Mouse (Mus musculus) adrenal gland, postnatal 14 days (tissue): ENCODE results near the gene Rbfox1. TPM values are rescaled to one million over a fixed set of nuclear protein-coding genes. Genes with fewer than 3 reads are reported as not detected.

Source experiments
- DNase-seq: peaks from one replicate; pipeline ENCODE4 v3.0.0; 2021; ENCODE audit warnings: mixed read lengths
- long read RNA-seq, 2 experiments: library from polyadenylated mRNA; stranded (forward); transcript quantifications; one replicate each; pipeline ENCODE4 v2.0.0; 2021
- total RNA-seq: library from RNA; stranded (reverse); gene quantifications from 2 replicates; pipeline ENCODE4 v1.2.3, GENCODE M21; 2021

The Rbfox1 gene
- total RNA-seq: 2.3 and 4.3 TPM in 2 replicates
- long read RNA-seq, experiment 1, partial matches to known transcripts: 0 of 1 reads
- long read RNA-seq, experiment 1, other reads (novel, unspliced or antisense): 1 of 1 reads
- long read RNA-seq, experiment 2, partial matches to known transcripts: 0 of 1 reads
- long read RNA-seq, experiment 2, other reads (novel, unspliced or antisense): 1 of 1 reads

DNA sequence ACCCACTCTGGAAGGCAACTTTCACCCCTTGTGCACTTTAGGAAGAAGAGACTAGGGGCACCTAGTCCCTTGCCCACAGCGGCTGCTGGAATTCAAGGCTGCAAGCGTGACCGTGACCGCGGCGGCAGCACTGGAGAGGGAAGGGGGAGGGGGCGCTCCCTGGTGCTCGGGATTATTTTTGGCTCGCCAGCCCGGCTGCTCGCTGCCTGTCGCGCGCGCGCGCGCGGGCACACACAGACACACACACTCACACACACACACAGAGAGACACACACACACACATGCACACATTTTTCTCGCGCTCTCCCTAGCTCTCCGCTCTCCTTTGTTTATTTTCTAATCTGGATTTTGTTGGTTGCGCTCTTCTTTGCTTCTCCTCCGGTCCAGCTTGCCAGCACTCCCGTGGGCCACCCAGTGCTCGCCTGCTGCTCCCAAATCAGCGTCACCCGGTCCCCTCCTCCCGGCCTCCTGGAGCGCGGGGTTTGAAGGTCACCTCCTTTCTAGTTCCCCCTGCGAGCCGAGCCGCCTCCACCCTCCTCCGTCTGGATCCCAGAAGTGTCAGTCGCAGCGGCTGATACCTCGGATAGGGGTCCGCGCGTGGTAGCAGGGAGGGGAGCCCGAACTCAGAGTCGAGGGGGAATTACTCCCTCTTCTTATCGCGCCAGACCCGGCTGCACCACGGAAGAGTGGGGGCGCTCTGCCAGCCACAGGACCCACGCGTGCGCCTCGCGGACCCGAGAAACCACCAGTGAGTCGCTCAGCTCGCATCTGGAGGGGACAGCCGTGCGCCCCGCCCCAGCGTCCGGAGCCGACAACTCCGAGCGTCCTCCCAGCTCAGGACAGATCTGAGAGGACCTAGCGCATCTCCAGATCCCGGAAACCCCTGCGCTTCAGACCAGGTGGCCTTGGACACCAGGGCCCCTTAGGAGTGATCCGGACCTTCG is at the start of gene Rbfox1:
Gene Rbfox1 (plus strand): TSS at position 610 of the 944 bp plus-strand sequence.
- peak; percentile 18 for DNase-seq

GRCm38 (mm10) chr16:5836744-5837143 is 48.4 kb upstream of the Rbfox1 start:
- DNase-seq: no peak

DNA sequence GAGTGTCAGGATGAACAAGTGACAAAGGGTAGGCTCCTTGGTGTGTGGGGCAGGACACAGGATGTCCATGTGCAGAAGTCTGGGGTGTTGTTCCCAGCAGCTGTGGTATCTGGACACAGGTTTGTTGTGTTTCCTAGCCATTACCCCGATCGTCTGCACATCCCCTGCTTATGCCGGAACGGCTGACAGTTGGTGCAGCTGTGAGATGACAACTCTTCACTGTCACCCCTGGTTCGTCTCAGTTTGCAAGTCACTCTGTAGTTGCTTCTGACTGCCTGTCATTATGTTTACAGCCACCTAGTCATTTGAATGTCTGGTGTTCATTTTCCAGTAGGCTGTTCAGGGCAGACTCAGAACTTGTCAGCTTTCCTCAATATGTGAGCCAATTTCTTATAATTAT is 44.0 kb upstream of the Rbfox1 start:
- DNase-seq: no peak

DNA sequence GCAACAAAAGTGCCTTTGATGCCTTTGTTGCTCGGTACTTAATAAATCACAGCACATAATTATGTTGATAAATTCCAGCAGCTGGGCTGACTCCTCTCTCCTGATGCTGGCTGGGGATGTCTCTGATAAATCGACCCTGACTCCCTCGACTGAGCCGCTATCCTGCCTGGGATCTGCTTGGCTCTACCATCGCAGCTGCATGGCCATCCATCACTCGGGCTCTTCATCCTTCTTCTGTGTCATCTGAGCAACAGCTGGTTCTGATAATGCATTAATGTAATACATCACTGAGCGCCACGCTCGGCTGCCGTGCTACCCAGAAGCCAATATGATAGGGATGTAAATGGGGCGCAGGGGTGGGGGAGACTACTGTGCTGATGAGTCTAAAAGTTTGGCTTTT is 39.5 kb upstream of the Rbfox1 start:
- DNase-seq: no peak

DNA sequence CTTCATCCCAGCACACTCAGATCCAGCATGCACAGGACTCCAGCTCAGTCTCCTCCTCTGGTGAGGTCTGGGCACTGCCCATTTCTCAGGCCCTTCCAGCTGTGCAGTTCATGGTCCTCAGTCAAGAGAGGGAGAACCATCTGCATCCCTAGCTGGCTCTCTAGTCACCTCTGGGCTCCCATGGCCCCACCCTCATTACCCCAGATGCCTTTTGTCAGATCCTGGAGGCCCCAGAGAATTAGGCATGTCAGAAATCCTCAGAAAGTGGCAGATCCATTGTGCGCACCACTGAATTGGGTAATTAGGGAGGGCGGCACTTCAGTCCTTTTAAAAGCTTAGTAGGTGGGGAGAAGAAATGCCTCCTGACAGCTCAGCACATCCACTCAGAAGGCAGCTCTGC is 32.1 kb upstream of the Rbfox1 start:
- DNase-seq: no peak

GRCm38 (mm10) chr16:5864350-5864749 is 20.8 kb upstream of the Rbfox1 start:
- DNase-seq: no peak

DNA sequence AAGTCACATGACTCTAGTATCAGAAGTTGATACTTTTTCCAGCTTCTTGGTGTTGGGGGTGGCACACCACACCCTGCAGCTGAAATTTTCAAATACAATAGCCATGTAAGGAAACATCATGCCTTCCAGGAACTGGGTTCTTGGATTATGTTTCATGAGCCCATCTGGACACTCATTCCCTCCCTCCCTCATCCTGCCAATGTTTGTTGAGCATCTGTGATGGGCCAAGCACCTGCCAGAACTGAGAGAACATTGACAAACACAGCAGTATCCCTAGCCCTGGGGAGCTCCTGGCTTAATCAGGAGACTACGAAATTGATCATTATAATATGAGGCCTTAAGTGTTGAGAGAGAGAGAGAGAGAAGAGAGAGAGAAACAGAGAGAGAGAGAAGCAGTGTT is 18.2 kb upstream of the Rbfox1 start:
- no peak for DNase-seq

GRCm38 (mm10) chr16:5870391-5870790 is 14.8 kb upstream of the Rbfox1 start:
- DNase-seq: no peak

DNA sequence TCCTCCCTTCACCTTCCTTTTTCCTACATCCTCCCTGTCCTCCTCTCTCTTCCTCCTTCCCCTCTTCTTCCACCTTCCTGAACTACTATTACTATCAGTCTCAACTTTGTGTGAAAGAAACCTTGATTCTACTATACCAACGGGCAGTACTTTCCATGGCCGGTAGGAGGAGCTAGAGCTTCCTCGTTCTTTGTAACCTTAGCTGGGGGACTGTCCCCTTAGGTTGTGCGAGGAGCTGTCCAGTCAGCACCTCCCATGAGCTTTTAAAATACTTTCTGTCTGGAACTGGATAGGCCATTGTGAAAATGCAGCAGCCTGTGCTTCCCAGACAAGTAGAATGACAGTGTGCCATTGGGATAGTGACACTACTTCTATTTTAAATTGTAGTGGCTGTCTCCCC is 3.3 kb upstream of the Rbfox1 start:
- DNase-seq: peak; percentile 84

DNA sequence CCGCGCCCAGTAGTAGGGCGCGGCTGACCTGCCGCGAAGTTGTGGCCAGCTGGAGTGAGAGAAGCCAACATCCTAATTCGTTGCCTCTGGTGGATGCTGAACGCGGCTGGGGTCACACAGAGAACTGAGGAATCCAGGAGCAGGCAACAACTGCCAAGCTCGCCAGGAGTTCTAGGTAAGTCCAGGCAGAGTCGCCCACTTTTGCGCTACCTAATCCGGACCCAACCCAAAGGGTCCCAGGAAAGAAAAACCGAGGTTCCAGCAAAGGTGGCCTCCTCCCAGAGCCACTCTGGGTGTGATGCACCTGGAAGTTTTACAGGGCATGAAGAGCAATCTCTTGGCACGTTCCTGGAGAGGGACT is 515 bp downstream of the Rbfox1 start:
- DNase-seq: no peak

GRCm38 (mm10) chr16:5895564-5895963 is 10.4 kb downstream of the Rbfox1 start:
- no peak for DNase-seq

DNA sequence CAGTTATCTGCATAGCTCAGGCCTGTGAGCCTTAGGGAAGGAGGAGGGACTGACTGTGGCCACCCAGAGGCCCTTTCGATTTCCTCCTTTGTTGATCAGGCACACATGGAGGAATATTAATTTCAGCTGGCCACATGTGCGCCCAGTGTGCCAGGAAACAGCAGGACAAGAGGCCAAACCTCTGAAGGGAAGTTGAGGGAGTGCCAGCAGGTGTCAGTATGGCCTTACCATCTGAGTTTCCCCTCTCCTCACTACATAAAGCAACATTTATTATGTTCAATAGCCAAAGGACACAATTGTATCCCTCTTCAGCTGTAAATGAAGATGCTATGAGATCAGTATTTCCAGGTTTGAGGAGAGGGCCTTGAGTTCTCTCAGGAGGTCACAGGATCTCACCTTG is 13.2 kb downstream of the Rbfox1 start:
- peak; percentile 21 for DNase-seq

DNA sequence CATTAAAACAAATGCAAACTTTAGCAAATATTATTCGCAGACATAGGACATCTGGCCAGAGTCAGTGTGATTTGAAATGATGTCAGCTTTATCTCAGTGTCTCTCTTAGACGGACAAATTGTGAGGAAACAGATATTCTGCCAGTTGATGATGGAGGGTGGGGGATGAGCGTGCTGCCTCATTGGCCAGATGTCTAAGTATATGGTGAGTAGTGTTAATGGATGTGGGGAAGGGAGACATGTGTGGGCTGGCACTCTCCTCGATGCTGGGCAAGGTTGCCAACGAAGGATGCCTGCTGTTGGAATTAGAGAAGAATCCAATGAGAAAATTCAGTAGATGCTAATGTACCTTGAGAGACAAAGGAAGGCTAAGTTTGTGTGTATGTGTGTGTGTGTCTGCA is 25.6 kb downstream of the Rbfox1 start:
- no peak for DNase-seq

DNA sequence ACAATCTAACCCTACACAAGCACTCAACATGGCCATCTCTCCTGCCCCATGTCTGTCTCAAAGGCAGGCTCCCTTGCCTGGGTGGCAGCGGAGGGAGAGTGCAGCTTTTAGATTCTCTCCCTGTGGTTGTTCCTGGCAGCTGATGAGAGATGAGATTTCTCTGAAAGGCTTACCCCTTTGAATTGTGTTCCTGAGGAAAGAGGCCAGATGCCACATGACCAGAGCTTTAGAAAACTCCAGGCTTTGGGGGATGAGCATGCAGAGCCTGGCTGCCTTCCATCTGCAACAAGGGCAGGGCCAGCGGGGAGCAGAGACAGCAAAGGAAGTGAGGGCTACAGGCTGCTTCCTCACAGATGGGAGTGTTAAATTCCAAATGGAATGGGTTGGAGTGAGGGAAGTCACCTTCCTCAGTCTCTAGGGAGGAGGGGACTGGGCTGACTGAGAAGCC is 26.7 kb downstream of the Rbfox1 start:
- peak; percentile 65 for DNase-seq

GRCm38 (mm10) chr16:5917937-5918336 is 32.8 kb downstream of the Rbfox1 start:
- no peak for DNase-seq

DNA sequence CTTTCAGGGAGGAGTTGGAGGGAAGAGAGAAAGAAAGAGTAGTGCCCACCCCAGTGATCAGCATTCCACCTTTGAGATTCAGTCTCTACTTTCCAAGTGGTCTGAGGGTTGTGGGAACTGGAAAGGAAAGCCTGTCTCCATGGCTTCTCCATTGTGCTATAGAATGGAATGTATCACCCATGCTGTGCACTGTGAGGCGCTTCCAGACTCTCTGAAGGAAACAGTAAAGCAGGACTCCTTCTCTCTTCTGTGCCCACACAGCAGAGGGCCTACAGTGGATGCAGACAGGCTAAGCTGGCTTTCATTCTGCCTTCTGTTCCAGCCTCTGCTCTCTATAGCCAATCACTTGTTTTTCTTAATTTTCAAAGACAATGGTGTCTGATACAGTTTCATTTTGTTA is 41.8 kb downstream of the Rbfox1 start:
- no peak for DNase-seq

DNA sequence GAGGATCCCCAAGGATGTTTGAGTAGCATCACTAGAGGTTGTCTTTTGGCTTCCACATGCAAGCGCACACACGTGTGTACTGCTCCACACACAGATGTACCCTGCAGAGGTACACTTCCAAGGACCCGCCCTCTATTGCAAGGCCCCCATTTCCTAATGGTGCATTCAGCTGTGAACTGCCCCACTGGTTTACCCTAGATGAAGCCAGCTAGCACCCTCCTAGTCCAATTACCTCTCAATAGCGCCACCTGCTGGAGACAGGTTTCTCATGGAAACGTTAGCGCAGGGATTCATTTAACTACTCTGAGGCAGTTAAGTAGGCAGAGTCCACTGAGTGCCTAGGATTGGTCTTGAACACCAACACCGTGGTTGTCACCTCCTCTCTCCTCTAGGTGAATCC is 46.5 kb downstream of the Rbfox1 start:
- DNase-seq: peak; percentile 90

GRCm38 (mm10) chr16:5940016-5940415 is 54.9 kb downstream of the Rbfox1 start:
- DNase-seq: peak; percentile 36

DNA sequence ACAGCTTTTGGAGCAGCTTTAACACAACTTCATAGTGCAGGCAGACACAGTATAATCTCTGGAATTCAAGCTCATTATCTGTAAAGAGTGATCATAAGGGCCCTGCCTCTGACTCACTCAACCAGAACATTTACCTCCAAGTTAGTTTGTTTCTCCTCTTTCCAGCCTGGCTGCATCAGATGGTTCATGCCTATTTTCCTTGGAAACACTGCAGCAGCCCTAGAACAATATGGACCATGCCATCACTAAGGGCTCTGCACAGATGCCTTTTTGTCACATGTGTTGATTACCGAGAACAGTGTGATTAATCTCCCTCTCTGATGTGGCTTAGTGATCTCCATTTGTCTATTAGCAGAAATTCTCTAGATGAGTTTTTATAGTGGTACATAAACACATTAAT is 60.5 kb downstream of the Rbfox1 start:
- DNase-seq: no peak

DNA sequence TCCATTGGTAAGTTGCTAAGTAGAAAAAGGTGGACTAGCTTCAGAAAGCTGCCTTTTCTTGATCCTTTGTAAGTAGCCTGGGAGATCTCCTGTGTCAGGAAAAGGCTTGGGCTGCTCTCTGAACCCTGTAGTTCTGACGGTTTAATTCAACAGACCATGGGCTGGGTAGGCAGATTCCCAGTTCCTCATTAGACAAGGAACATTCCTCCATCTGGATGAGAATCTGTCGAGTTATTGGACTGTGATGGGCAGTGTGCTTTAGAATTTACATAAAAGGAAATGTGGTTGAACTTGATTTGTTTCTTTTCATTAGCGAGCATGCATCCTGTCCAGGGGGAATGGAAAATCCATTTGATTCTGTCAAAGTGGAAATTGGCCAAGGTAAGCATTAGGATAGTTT is 68.0 kb downstream of the Rbfox1 start:
- DNase-seq: no peak

GRCm38 (mm10) chr16:5957418-5957817 is 72.3 kb downstream of the Rbfox1 start:
- no peak for DNase-seq

GRCm38 (mm10) chr16:5961786-5962185 is 76.6 kb downstream of the Rbfox1 start:
- DNase-seq: no peak

- DNase-seq: no peak
These were observed 89.0 kb downstream of the Rbfox1 start for GRCm38 (mm10) chr16:5974172-5974571.
